Mouse (Mus musculus) erythroblast, embryonic 14.5 days (primary cell): Measurements from ENCODE around the gene Mecr.

Experiments
- GATA1 ChIP-seq: IDR thresholded peaks from 2 replicates; pipeline ENCODE4 v1.6.1; 2012; ENCODE audit warnings: low read length, inconsistent platforms, mixed read lengths
- TAL1 ChIP-seq: IDR thresholded peaks from 3 replicates; pipeline ENCODE4 v1.6.1; 2012; ENCODE audit warnings: low read length, inconsistent platforms, mixed read lengths

GRCm38 (mm10) chr4:131899180-131899554, 55.9 kb downstream of the Mecr start:
- no peak for TF ChIP-seq GATA1
- TF ChIP-seq TAL1 = no peak
